Mouse (Mus musculus) monocyte, adult 5-6 weeks (primary cell): ENCODE results near the gene Tmem39a. TPM values are rescaled to one million over a fixed set of nuclear protein-coding genes. Genes with fewer than 3 reads are reported as not detected.

Experiments used
- ATAC-seq: fragments of 153-309, 156-312 bp; replicated peaks from 2 replicates; pipeline ENCODE4 v1.8.0; 2017; ENCODE audit warnings: mild to moderate bottlenecking; ENCODE audit not compliant: low TSS enrichment, insufficient number of reproducible peaks, severe bottlenecking, poor library complexity, low FRiP score
- total RNA-seq: library from RNA; stranded (forward); fragments of 200-1000, 200-491, 200-594 nt; gene quantifications from 3 replicates; pipeline ENCODE4 v1.2.3, GENCODE M21; 2017

Tmem39a gene
- 25.3 to 36.8 TPM (median 31.7 TPM) in 3 replicates for total RNA-seq

DNA sequence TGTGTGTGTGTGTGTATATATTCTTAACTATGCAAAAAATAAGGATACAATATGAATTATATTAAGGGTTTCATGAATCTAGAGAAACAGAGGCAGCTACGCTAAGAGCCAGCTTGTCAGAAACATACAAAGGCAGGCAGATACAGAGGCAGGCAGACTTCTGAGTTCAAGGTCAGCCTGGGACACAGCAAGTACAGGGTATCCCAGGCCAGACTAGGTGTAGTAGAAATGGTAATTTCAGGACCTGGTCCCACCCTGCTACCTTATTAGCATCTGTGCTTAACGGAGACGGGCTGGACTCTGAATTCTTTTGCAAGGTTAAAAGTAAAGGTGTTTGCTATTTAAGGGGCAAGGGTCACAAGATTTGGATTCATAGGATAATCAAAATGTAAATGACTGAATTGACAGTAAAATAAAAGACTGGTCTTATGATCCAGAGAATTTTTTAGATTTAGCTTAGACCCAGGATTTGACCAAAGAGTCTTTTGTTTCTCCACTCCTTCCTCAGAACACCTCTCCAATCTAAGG is at the start of gene Tmem39a:
Gene Tmem39a, plus strand, starts transcription at position 478 of the 528 bp plus-strand sequence.
- no peak for ATAC-seq

DNA sequence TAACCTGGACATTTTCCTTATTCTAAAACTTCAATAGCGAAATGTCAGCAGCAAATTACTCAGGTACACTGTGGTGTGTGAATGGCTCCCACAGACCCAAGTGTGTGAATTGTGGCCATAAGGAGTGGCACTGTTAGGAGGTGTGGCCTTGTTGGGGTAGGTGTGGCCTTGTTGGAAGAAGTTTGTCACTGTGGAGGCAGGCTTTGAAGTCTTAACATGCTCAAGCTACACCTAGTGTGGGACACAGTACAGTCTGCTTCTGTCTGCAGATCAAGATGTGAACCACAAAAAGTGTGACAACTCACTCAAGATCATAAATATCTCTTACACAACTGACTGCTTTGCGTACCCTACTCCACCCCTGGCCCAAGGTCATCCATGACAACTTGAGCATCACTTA is 47.7 kb upstream of the Tmem39a start:
- ATAC-seq: no peak

DNA sequence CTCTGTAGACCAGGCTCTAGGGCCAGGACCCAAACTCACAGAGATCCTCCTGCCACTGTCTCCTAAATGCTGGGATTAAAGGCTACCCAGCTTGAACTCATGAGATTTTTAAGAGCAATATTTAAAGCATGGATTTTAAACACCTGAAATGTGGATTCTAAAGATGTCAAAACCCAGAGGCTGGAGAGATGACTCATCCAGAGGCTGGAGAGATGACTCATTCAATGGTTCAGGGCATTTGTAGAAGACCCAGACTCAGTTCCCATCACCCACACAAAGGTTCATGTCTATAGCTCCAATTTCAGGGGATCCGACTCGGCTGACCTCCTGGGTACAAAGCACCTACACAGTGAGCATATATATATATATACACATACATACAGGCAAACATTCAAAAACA is 39.4 kb upstream of the Tmem39a start:
- no peak for ATAC-seq

DNA sequence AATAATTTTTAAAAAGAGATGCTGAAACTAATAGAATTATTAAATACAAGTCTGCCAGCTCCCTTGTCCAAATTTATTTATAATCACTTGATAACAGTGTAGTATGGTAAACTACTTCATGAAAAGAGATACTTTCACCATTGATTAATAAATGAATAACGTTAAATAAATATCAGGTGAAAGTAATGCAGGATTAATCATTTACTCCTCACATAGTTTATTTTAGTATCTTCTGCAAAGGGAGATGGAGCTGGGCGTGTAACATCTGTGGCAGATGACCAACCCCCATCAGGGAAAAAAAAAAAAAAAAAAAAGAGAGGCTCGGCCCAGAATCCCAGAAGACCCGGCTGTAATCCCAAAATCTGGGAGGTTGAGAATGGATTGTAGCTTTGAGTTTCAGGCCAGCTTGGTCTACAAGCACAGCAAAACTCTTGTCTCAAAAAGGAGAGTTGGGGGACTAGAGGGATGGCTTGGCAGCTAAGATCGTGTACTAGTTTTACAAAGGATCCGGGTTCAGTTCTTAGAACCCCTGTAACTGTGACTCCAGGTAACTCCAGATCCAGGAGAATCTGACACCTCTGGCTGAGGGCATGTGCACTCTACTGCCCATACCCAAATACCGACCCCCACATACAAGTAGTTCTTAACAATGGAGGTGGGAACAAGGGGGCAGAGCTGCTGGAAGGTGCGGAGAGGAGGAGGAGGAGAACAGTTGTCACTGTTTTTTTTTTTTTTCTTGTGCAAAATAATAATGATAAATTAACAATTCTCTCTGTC is 37.1 kb upstream of the Tmem39a start:
- no peak for ATAC-seq

DNA sequence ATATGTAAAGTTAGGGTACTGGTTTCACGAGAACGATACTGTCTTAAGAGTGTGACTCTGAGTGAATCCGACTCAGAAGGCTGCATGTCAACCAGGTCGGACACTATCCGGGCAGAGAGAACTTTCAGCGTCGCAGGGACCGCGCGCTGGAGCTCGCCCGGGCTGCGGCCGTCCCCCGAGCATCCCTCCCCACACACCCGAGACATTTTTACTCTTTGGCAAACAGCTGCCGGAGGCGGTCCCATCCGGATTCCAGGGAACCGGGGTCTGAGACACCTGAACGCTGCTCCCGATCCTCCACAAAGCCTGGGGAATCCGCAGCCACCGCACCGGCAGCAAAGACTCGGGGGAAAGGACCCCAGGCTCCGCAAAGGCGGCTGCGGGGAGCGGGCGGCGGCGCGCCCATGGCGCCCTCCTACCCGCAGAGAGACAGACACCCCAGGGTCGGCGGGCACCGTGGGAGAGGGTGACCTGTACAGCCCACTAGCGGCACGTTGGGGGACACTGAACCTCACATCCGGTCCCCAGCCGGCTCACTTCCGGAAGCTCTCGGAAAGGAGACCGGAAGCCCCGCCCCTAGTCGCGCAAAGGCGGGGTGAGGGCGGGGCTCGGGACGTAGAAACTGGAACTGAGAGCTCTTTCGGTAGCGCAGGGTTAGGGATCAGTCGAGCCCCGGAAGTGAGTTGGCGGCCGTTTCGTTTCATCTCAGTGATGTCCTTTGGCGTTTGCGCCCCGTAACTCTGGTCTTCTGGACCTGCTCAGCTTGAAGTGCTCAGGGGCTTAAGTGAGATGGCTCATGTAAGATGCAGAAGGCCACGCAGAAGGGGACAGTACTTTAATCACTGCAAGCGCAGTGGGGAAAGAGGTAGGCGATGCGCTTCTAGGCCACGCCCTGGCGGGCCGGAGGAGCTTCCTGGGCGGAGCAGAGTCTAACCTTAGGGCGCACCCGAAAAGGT is 36.1 kb upstream of the Tmem39a start, which contains the start of gene Timmdc1:
Gene Timmdc1, minus strand, starts transcription at position 535 of the 956 bp plus-strand sequence.
- peak; percentile 97 for ATAC-seq

DNA sequence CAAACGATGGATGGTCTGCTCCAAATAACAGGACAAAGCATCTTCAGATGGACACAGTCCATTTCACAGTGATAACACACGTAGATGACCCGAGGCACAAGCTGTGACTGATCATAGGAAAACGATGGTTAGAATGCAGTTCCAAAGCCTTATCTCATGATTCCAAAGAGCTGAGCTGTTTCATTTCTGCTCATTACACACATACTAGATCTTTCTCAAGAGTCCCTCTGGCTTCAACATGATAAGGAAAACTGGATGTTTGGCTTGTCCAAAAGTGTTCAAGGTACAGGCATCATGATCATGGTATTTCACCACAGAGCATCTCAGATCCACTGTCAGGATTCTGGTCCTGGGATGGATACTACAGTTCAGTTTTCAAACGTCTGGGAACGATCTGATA is 32.2 kb upstream of the Tmem39a start:
- ATAC-seq: no peak

DNA sequence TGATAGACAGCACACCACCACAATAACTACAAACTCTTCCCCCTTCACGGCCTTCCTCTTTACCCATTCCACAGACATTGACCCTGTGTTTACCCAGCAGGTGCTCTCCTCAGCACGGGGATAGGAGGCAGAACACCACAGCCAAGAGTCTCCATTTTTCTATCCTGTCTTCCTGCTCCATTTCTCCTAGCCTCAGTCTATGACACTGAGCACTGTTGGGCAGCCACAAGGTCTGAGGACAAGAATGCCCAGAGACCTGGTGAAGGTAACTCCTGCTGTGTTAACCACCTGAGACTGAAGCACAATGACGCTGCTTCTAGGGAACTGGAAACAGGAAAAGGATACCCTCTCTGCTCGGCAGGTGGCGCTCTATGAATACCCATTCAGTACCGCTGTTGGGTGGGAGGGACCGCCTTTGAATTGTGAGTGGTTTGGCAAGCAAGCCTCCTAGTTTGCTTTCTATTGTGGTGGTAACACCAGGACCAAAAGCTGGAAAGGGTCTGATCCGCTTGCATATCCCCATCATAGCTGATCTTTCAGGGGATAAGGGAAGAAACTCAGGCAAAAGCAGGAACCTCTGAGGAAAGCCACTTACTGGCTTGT is 21.9 kb upstream of the Tmem39a start:
- ATAC-seq: peak; percentile 87

DNA sequence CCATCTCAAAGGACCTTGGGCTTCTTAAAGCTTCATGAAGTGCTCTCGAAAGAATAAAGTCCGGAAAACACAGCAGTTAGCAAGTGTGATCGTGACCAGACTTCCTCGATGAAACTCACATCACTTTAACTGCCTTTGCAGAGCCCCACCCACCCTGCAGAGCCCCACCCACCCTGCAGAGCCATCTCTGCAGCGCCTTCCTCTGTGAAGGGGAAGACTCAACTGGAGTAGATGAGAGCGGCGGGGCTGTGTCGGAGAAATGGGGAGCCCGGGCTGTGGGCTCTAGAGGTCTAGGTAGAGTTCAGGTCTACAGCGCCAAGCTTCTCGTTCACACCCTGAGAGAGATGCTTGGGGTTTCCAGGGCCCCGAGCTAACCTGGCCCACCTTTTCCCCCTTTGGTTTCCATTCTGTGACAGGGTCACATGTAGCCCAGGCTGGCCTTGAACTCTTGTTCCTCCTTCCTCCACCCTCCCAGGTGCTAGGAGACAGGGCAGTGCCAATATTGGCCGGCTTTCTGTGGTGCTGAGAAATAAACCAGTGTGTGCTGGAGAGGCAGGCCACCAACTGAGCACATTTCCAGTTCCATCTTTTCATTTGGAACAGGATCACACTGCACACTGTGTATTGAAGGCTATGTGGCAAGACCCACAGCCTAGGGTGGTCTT is 19.6 kb upstream of the Tmem39a start:
- ATAC-seq: no peak

DNA sequence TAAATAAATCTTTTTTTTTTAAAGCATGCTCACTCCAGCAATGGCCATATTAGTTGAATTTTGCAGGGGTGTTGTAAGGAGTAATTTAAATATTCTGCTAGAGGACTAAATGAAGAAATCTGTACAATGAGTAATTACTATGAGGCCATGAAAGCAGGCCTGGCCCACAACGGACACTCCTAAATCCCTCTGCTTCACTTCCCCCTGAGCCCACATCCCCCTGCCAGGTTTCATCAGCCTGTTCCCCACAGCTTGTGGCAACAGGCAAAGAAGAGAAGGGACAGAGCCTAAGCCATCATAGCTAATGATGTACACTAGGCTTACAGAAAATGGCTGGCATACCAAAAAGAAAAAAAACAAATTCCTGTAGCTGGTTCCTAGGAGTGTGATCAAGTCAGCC is 10.5 kb upstream of the Tmem39a start:
- ATAC-seq: no peak

DNA sequence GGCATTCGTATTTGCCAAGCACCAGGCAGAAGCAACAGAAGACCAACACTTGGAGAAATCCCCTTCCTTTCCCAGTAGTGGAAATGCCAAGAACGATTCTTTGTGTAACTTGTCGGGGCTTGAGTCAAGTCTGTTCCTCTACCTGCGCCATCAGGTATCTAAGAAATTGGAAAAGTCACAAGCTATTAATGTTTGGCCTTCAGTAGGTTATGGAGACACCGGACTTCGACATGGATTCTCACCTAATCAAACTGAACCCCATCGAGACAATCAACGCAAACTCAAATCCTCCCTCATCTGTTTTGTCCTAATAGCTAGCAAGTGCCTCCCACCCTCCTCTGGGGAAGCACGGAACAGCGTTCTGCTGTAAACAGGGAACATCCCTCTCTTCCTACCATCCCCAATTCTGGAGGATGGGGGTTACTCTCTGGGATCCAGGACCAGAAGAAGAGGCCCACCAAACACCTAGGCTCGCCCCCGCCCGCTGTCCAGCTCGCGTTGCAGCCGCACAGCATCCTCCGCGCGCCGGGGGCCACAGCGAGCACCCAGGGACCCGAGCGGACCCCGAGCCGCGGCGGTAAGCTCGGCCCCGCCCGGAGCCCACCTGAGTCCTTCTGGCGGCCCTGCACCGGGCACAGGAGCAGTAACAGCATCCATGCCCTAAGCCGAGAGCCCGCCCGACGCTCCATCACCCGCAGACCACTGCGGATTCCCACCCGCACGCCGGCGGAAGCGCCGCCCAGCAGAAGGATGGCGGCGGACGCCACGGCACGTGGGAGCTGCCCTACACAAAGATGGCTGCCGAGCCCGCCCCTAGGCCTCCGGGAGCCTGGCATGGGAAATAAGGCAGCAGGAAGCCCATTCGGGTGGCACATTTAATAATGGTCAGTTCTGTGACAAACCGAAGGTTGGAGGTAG is 8.8 kb upstream of the Tmem39a start, which contains the start of gene Poglut1:
Gene Poglut1, minus strand, starts transcription at position 780 of the 918 bp plus-strand sequence.
- peak; percentile 84 for ATAC-seq

DNA sequence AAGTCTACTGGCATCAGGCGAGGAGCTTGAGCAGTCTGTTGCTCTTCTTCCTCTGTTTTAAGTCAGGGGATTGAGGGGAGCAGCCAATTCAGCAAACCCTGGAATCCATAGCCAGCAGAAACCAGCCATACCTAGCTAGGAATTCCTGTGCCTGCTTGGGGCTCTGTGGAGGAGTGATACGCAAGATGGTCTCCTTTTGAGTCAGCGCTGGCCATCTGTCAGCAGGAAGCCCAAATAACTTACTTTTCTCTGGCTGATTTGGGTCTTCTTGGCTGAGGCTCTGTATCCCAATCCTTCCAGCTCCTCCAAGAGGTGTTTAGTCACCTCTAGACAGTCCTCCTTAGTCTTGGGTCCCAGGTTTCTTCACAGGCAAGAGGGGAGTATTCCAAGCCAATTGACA is 2.5 kb upstream of the Tmem39a start:
- ATAC-seq: no peak

DNA sequence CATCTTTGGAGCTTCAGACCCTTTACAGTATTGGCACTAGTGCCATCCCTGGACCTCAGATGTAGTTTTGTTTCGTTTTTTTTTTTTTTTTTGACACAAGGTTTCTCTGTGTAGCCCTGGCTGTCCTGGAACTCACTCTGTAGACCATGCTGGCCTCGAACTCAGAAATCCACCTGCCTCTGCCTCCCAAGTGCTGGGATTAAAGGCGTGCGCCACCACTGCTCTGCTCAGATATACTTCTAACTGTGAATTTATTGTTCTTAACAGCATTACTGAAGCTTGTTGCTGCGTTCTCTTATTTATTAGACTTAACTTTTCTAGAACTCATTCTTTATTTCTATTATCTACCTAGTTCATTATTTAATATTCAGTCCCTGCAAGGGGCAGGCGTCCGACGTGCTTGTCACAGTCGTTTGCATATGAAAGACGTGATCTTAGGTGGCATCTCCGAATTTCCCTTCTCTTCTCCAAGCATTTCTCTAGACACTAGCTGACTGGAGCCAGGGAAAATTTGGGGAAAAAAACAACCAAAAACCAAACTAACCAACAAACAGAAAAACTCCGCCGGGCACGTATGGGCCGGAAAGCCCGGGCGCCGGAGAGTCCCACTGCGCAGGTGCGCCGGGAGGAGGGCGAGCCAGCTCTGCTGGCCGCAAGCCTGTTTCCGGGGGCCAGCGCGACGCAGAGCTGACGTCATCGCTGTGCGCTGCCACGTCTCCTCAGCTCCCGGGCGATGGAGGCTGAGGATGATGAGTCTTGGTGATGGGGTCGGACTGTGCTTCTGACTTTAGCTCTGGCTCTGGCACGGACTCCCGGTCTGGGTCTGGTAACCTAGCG is 3.9 kb downstream of the Tmem39a start:
- ATAC-seq: peak; percentile 97

DNA sequence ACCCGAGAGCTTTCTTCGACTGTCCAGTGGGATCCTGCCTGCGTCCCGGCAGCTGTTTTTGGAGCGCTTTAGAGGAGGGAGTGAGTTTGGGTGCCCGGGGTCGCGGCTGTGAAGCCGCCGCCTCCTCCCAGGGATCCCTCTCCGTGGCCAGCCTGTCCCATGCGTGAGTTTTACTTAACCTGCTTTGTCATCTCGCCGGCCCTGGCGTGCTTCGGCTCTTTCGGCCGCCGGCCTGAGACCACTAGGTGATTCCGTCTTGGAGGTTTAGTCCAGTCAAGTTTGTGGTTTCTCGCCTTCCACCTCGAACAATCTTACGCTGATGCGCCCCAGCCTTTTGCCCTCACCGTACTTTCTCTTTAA is 4.5 kb downstream of the Tmem39a start:
- peak; percentile 16; the same call in 1 of the 2 replicates for ATAC-seq

DNA sequence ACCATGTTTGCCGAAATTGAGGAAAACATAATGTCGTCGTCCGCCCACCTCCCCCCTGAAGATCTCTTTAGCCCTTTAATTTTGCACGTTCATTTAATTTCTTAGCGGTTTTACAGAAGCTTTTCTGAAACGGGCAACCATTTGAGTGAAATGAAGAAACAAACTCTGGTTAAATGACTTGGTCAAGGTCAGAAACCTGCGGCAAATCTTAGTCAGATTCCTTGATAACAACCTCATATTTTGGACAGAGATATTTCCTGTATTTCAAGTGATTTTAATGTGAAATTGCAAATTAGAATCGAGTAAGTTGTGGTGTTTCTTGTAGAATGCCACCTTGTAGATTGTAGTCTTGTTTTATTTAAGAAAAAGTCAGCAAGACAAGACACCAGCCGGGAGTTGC is 5.0 kb downstream of the Tmem39a start:
- no peak for ATAC-seq

DNA sequence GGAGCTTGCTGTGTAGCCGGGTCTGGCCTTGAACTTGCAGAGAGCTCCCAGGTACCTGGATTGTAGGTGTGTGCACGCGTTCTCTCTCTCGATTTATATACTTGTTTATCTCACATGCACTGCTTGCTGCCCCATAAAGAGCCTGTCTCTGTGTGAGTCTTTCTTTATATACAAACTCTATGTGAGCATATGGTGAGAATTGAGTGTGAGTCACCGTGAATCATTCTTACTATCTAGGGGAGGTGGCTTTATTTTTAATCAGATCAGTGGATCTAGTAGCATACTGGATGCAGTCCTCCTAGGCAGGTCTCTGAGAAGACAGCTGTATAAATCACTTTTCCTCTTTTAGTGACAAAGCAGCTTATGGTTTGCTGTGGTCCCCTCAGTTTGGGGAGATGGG is 9.7 kb downstream of the Tmem39a start:
- no peak for ATAC-seq

DNA sequence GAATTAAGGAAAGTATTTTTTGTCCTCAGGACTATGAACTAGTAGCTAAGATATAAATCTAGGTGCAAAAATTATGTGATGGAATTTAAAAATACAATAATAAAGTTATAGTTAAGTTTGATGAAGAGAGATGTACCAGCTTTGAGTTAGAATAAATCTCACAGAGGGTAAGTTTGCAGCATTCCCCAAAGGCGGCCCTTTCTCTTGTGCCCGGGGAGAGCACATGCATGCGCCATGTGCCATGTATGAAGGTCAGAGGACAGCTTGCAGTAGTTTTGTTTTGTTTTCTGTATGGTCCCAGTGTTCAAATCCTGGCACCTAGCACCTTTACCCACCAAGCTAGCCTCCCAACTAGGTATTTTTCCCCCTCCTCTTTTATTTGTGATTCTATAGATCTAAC is 13.0 kb downstream of the Tmem39a start:
- ATAC-seq: no peak

DNA sequence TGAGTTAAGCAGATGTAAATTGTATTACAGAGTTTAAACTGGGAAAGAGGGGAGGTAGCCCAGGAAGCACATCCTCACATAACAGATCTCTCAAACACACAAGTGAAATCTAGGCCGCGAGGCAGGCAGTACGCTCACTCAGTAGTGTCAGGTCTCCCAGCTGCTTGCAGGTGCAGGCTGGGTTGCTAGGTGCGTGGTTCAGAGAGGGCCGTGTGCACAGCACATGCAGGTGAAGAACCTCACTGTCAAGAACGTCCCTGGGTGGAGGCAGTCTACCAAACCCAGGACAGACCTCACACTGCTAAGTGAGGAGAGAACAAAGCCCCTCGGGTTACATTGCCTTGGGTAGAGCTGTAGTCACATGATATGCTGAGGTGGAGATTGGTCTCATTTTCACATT is 26.3 kb downstream of the Tmem39a start:
- ATAC-seq: no peak; the same call in 1 of the 2 replicates
